Mouse (Mus musculus) cerebellum, adult 9-10 months (tissue): ENCODE results near the gene A4gnt.
A peak's percentile ranks its signal among the peaks of the same experiment; 100 is the strongest.

Source experiments
- DNase-seq: peaks from one replicate; pipeline ENCODE4 v3.0.0; 2022

Gene A4gnt

DNA sequence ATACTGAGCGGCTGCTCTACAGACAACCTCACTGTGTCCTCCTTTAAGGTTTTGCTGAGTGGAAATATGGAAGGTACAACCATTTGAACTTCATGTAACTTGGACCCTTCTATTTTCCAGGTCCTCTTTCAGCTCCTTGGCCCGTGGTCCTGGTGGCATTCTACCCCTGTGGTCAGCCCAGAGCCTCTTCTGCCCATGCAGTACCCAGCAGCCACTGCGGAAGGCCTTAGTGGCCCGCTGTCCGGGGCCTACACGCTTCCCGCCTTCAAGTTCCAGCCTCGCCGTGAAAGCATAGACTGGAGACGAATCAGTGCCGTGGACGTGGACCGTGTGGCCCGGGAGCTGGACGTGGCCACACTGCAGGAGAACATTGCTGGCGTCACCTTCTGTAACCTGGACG, 24.9 kb downstream of the A4gnt start:
- no peak for DNase-seq

DNA sequence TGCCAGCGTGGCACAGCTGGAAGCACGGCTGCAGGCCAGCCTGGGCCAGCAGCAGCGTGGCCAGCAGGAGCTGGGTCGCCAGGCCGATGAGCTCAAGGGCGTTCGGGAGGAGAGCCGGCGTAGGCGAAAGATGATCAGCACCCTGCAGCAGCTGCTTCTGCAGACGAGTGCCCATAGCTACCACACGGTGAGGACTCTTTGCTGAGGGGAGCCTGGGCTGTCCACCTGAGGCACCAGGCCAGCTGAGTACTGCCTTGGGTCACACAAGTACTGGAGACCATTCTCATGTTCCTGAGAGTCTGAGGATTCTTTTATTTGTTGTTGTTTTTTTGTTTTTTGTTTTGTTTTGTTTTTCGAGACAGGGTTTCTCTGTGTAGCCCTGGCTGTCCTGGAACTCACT, 25.4 kb downstream of the A4gnt start:
- no peak for DNase-seq

DNA sequence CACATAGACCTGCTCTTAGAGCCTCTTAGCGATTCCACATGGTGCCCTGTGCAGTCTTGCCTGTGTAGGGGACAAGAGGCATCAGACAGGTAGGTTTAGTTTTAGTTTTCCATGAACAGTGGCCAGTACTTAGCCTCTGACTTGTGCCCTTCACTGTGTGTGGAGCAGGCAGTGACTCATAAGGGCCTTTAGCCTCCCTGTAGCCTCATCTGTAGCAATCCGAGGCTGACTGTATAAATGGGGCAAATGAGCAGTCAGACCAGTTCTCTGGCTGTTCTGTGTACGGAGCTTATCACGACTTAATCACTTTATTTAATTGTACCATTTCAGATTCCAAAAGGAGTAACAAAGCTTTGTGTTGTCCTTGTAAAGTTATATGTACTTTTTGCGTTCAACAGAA, 27.7 kb downstream of the A4gnt start:
- DNase-seq: no peak

DNA sequence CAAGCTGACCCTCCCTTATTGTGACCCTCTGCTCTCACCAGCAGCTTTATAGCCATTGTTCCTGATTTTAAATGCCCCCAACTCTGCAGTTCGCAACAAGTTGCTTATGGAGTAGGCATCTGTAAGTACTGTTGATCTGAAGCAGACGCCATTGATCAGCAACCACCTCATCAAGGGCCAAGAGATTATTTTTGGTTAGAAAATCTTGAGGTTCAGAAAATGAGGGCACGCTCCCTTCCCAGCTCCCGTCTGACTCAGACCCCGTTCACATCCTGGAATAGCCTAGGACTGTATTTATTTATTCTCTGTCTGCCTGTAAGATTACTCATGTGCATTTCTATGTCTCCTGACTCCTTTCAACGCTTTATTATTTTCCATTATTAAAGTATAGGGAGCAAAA, 33.1 kb downstream of the A4gnt start:
- no peak for DNase-seq

DNA sequence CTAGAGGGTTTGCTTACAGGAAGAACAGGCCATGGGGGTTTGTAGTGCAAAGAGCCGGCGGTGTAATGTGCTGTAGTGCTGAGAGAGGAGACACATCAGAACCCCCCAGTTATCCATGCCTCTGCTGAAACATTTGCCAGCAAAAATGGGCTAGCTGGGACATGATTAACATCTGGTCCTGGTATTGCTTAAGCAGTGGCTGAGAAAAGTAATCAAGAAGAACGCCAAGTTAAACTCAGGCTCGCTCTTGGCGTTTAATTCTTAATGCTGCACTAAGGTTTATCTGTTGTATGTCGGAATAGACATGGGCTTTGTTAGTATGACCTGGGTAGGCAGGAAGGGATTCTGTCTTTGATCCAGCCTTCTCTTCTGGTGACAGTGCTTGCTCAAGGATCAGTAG, 33.8 kb downstream of the A4gnt start:
- DNase-seq: no peak

DNA sequence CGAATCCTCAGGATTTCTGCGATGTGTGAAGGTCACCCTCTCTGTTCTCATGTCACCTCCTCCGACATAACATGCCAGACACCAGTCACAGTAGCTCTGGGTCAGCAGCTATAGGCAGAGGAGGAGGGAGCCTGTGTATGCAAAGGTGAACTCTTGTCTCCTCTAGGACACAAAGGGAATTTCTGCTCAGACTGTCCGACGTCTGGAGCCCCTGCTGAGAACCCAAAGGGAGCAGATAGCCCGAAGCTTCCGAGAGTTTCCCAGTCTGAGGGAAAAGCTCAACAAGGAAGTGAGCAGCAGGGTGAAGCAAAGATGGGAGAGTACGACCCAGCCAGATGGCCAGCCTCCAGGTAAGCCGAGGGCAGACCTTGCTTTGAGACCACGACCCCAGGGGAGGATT, 48.5 kb downstream of the A4gnt start:
- no peak for DNase-seq

DNA sequence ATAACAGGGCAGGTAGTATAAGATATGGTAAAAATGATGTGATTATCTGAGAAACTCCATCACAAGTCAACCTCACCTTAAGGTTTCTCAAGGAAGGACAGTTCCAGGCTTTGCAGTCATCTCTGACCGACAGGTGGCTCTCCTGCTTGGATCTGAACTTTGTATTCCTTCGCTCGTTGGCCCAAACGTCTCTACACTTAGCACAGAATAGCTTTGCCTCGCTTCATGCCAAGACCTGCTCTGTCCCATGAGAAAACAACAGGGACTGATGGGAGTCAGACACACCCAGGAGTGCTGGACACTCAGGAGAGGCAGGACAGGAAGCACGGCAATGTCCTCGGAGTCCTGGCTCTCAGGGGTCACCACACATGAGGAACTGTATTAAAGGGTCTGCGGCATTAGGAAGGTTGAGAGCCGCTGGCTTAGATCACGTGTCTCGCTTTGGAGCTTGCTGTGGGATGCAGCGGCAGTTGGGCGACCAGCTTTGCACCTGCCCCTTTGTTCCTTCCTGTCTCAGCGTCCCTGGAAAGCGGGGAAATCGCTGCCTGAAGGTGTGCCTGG, 49.4 kb downstream of the A4gnt start:
- DNase-seq: no peak

DNA sequence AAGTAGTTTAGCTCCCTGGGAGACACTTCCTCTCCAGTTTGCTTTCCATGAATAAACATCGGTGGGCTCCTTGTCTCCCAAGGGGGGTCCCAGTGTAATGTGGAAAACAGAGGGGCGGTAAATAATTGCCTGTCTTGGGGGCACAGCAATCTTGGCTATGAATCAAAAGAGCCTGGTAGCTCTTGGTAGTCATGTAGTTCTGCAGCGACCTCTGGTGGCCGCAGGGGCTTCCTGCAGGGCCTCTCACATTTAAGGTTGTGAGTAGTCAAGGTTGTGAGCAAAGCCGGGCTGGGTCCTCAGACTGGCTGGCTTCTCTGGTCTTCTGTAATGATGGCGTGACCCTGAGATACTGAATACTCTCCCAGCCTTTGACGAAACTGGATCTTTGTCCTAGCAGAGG, 50.1 kb downstream of the A4gnt start:
- DNase-seq: peak; percentile 75

DNA sequence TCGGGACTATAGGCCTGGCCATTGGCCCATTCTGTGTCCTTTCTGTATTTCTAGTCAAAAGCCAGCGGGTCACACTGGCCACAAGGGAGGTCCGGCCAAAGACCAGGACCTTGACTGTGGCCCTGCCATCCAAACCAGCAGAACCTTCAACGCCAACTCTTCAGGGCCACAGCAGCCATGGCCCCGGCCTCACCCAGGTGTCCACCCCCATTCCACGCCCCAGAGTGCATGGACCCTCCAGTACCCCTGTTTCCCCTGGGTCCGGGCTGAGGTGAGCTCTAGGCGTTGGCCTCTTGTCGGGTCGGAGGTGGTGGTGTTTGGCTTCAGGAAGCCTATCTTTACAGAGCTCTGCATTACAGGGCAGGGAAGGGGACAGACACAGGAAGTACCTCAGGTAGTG, 50.6 kb downstream of the A4gnt start:
- no peak for DNase-seq

DNA sequence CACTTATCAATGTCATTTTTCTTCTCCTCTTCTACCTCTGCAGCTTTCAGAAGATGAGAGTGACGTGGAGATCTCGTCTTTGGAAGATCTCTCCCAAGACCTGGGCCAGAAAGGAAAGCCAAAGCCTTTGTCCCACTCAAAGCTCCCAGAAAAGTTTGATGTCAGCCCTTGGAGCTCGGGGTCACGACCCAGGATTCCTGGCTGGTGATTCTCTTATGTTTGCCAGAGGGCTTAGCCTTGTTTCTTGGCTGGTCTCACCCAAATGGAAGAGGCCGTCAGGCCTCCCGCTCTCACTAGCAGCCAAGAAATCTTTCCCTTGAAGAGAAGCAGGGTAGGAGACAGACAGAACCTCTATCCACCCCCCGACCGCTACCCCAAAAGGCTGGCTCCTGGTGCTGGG, 55.3 kb downstream of the A4gnt start:
- DNase-seq: no peak

DNA sequence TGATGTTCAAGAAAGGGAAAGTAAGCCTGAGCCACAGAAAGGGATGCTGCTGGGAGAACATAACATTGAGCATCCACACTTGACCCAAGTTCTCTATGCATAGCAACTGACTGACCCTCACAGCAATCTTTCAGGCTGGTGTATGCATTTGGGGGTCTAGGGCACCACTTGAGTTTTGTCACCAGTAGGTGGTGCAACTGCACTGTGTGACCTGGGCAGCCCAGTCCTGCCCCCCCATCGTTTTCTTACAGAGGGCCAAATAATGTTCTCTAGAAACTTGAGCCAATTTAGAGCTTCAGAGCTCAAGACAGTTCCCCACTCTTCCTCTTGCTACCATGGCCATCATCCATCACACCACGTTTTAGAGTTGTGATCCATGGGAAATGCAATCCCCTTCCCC, 59.3 kb downstream of the A4gnt start:
- no peak for DNase-seq
